Mouse (Mus musculus) liver, postnatal 0 days (tissue): ENCODE data around the gene Dnttip1.

ENCODE experiments used
- CTCF ChIP-seq: sonication (generic); IDR thresholded peaks from 2 replicates; pipeline ENCODE4 v1.5.1; 2016; ENCODE audit warnings: antibody characterized with exemption, low read depth
- EP300 ChIP-seq: IDR thresholded peaks from 2 replicates; pipeline ENCODE4 v1.6.1; 2016; ENCODE audit warnings: antibody characterized with exemption, low read depth, mild to moderate bottlenecking

DNA sequence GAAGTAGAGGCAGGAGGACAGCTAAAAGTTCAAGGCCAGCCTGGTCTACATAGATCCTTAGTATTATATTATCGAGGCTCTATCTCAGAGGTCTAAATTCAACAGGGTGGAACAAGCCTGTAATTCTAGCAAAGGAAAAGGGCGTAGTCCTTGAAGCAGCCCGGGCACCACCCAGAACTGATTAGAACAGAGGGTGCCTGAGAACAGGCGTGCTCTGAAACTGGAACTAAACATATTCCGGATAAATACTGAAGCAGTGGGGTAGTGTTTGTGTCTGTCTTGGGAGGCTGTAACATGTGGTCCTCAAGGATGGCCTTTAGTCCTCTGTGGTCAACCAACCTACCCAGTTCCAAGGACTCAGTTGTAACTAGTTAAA is 28.2 kb downstream of the Dnttip1 start:
- TF ChIP-seq CTCF (no peak), EP300 (peak; percentile 53)
